Mouse (Mus musculus) liver, embryonic 14.5 days (tissue): ENCODE data around the gene Sh3bp4. TPM values are rescaled to one million over a fixed set of nuclear protein-coding genes. Genes with fewer than 3 reads are reported as not detected.

ENCODE experiments used
- ATAC-seq: fragments of 200-750 bp; cut with Nextera tagmentation; 2 replicates; pipeline ENCODE4 v1.8.0; 2017; ENCODE audit warnings: moderate number of reproducible peaks, mild to moderate bottlenecking, moderate library complexity; ENCODE audit not compliant: insufficient read depth
- DNase-seq, 3 experiments: peaks; one replicate each; pipeline ENCODE4 v3.0.0-alpha.2; 2012 to 2013; ENCODE audit warnings: low read depth in 3 of 3, low spot score in 3 of 3
- H3K27ac ChIP-seq: fragments of 300-500 bp; sonication (generic); 2 replicates; pipeline ENCODE4 v1.5.1; 2014; ENCODE audit warnings: moderate library complexity, mild to moderate bottlenecking, control low read depth, inconsistent platforms
- H3K27me3 ChIP-seq: fragments of 300-500 bp; sonication (generic); 2 replicates; pipeline ENCODE4 v1.6.1; 2014; ENCODE audit warnings: mild to moderate bottlenecking, low read length, moderate library complexity; ENCODE audit not compliant: control insufficient read depth, insufficient read depth
- H3K36me3 ChIP-seq: fragments of 300-500 bp; sonication (generic); replicated peaks from 2 replicates; pipeline ENCODE4 v1.6.1; 2014; ENCODE audit warnings: low read depth; ENCODE audit not compliant: control insufficient read depth, insufficient read depth
- H3K4me1 ChIP-seq, 2 experiments: fragments of 200-500 bp in 1 of 2; fragments of 300-500 bp in 1 of 2; sonication (generic) in 1 of 2; replicated peaks; 2 replicates each; pipeline ENCODE4 v1.6.1; 2012 to 2014; ENCODE audit warnings: antibody characterized with exemption in 1 of 2, inconsistent platforms in 1 of 2, low read length in 1 of 2; ENCODE audit not compliant: control insufficient read depth in 2 of 2, insufficient read depth in 2 of 2
- H3K4me2 ChIP-seq: fragments of 300-500 bp; sonication (generic); 2 replicates; pipeline ENCODE4 v1.6.1; 2014; ENCODE audit warnings: low read depth, mild to moderate bottlenecking, control low read depth, moderate library complexity
- H3K4me3 ChIP-seq, 2 experiments: fragments of 200-500 bp in 1 of 2; fragments of 300-500 bp in 1 of 2; sonication (generic) in 1 of 2; 2 replicates each; pipeline ENCODE4 v1.5.1; 2012 to 2014; ENCODE audit warnings: low read depth in 2 of 2, low read length in 2 of 2, mild to moderate bottlenecking in 2 of 2, control low read depth in 1 of 2, inconsistent platforms in 1 of 2, moderate library complexity in 1 of 2; ENCODE audit not compliant: insufficient read depth in 1 of 2
- H3K9ac ChIP-seq: fragments of 300-500 bp; sonication (generic); replicated peaks from 2 replicates; pipeline ENCODE4 v1.6.1; 2014; ENCODE audit warnings: mild to moderate bottlenecking, control low read depth, moderate library complexity
- H3K9me3 ChIP-seq: fragments of 300-500 bp; sonication (generic); 2 replicates; pipeline ENCODE4 v1.6.1; 2016; ENCODE audit warnings: low read length, mixed read lengths; ENCODE audit not compliant: control insufficient read depth
- CTCF ChIP-seq: IDR thresholded peaks from 2 replicates; pipeline ENCODE4 v1.5.1; 2016; ENCODE audit warnings: antibody characterized with exemption, low read depth, control low read depth
- EP300 ChIP-seq: IDR thresholded peaks from 2 replicates; pipeline ENCODE4 v1.6.1; 2016; ENCODE audit warnings: antibody characterized with exemption, low read depth
- WGBS: fragments of 180-500 bp; shearing (Covaris S2); extraction: QIAGEN DNeasy Blood & Tissue Kit; methylation state at CpG from one replicate; pipeline ENCODE4 v1.1.7; 2014; ENCODE audit not compliant: insufficient replicate concordance; 5-methylcytosine and 5-hydroxymethylcytosine counted together
- polyA plus RNA-seq, 2 experiments: library from polyadenylated mRNA; depleted of rRNA in 1 of 2; stranded (reverse) in 1 of 2; unstranded in 1 of 2; fragments of >200 nt; fragmentation: Nextera tagmentation in 1 of 2; extraction: Ambion mirVana in 1 of 2; gene quantifications; 2 replicates each; pipeline versions ENCODE4 v1.2.1 to v1.2.3; 2012 to 2014

The Sh3bp4 gene
- polyA plus RNA-seq, 2 experiments = 0.51 to 0.63 TPM

DNA sequence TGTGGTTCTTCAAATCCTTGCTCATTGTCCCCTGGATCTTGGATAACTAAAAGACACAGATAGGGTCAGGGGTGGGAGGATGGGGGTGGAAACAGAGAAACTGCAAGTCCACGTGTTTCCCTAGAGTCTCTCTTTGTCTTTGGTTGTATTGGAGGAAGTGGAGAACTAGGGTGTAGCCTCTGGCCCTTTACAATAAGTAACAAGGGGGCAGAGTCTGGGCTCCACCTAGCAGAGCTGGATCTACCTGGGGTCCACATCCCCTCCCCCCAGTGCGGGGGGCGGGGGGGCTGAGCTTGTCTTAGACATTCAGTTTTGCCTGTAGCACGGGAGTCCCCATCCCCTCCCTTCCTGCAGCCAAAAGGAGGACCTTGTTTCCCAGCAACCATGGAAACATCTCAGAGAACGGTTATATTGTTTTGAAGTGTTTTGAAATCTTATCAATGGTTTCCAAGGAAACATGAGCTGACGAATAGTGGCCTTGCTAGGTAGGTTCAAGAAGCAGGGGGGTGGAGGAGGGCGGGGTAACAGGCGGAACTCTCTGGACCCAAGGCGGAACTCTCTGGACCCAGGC lies 113.1 kb downstream of the Sh3bp4 start:
- no peak for TF ChIP-seq EP300
- TF ChIP-seq CTCF = no peak
- no peaks in the 10 kb centered on the region for H3K36me3 ChIP-seq
- no peaks in the 10 kb centered on the region for H3K4me1 ChIP-seq
- no peak for ATAC-seq
- 21% methylated on average over 9 of the region's 9 CpGs for WGBS
- no peak overlapping the region for H3K4me2 ChIP-seq
- H3K9ac ChIP-seq = no peak overlapping the region
- H3K27ac ChIP-seq = no peak overlapping the region
- H3K27me3 ChIP-seq = no peaks in the 10 kb centered on the region
- H3K9me3 ChIP-seq = no peaks in the 10 kb centered on the region
- H3K4me3 ChIP-seq = no peak overlapping the region
- no peak for DNase-seq

DNA sequence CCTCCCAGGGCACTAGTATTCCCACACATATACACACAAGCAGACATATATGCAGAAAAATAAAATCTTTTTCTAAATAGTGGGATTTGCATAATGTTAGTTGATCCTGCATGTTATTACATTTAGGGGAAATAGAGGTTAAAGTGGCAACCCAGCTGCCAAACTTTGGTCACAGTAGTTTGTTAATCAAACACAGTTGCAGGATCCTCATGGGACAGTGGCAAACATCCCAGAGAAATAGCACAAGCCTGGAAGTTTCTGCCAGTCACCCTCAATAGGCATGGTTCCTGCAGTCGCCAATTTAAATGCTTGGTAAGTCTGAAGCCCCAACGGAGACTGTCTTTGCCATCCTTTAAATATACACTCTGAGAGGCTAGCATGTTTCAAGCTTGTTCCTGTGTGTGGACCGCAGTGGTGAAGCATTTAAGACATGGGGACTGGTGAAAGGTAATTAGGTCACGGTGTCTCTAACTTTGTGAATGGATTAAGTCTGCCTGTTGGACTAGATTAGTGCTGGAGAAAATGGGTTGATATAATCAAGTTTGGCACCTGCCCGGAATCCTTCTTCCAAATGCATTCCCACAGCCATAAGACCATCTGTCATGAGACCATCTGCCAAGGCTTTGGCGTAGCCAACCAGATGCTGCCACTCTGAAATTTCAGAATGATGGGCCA lies 114.0 kb downstream of the Sh3bp4 start:
- ATAC-seq (no peak), DNase-seq (no peak)
- Histone ChIP-seq H3K4me2 (no peak overlapping the region), H3K9me3 (no peaks in the 10 kb centered on the region), H3K27ac (no peak overlapping the region), H3K27me3 (no peaks in the 10 kb centered on the region), H3K36me3 (no peaks in the 10 kb centered on the region), H3K4me3 (no peak overlapping the region), H3K9ac (no peak overlapping the region), H3K4me1 (no peaks in the 10 kb centered on the region)
- WGBS = 65% methylated on average over 6 of the region's 6 CpGs
- no peak for TF ChIP-seq EP300
- no peak for TF ChIP-seq CTCF

DNA sequence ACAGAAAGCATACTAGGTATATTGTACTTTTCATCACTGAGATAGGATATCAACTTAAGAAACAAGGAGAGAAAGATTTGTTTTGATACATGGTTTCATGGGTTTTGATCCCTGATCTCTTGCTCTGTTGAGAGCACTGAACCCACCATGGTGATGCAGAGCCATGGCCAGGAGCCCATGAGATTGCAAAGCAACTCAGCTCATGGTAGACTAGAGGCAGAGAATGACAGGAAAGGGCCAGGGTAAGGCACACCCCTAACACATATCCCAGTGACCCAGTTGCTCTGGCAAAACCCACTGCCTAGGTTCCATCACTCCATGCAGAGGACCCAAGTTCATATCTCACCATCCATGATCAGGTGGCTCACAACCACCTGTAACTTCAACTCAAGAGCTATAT lies 114.6 kb downstream of the Sh3bp4 start:
- H3K4me2 ChIP-seq = no peak overlapping the region
- TF ChIP-seq EP300 (no peak), CTCF (no peak)
- no peaks in the 10 kb centered on the region for H3K4me1 ChIP-seq
- no peak for ATAC-seq
- no peak for DNase-seq
- H3K27me3 ChIP-seq = no peaks in the 10 kb centered on the region
- no peak overlapping the region for H3K9ac ChIP-seq
- H3K36me3 ChIP-seq = no peaks in the 10 kb centered on the region
- no peak overlapping the region for H3K4me3 ChIP-seq
- no peaks in the 10 kb centered on the region for H3K9me3 ChIP-seq
- H3K27ac ChIP-seq = no peak overlapping the region

DNA sequence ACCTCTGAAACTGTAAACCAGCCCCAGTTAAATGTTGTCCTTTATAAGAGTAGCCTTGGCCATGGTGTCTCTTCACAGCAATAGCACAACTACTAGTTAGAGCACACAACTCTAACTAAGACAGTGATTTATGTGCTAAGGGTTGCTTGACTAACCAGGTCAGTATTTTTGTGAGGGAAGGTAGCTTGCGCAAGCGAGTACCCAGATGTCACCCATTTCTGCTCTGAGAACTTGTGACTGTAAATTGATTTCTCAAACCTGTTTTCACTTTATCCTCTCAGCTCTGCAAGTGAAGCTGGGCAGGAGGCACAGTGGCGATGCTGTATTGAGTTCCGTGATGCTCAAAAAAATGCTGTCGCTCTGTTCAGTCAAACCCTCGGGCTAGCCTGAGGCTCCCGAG lies 117.2 kb downstream of the Sh3bp4 start:
- Histone ChIP-seq H3K36me3 (no peaks in the 10 kb centered on the region), H3K9me3 (no peaks in the 10 kb centered on the region), H3K4me3 (no peak overlapping the region), H3K27ac (no peak overlapping the region), H3K27me3 (no peaks in the 10 kb centered on the region), H3K4me1 (peaks cover 0 to 2% of the 10 kb centered on the region in 2 experiments; a peak in 2 of 4 replicates), H3K9ac (no peak overlapping the region), H3K4me2 (no peak overlapping the region)
- ATAC-seq = no peak
- DNase-seq = no peak
- TF ChIP-seq CTCF (no peak), EP300 (no peak)
- 73% methylated on average over 7 of the region's 7 CpGs for WGBS

DNA sequence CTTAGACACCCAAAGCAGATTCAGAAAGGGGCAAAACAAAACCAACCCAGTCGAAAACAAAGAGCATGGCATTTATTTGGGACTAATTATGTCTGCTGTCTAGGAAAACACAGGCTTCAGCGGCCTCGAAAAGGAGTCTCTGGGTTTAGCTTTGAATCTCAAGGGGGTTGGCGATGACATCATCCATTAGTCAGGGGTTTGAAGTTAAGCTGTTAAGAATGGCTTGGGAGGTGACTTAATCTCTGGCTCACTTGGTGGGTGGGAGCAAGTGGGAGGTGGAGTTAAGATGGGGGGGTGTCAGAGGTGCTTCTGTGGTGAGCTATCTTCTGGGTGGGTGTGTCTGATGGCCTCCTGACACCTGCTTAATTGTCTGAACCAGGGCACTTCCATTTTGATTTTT lies 117.9 kb downstream of the Sh3bp4 start:
- Histone ChIP-seq H3K36me3 (no peaks in the 10 kb centered on the region), H3K4me2 (no peak overlapping the region), H3K4me3 (no peak overlapping the region), H3K27ac (no peak overlapping the region), H3K4me1 (peaks cover 0 to 2% of the 10 kb centered on the region in 2 experiments; a peak in 2 of 4 replicates), H3K27me3 (no peaks in the 10 kb centered on the region), H3K9me3 (no peaks in the 10 kb centered on the region), H3K9ac (no peak overlapping the region)
- TF ChIP-seq CTCF = no peak
- TF ChIP-seq EP300 = no peak
- DNase-seq (no peak), ATAC-seq (no peak)
- WGBS = 51% methylated on average over 4 of the region's 4 CpGs
